Mouse (Mus musculus) heart, embryonic 16.5 days (tissue): Measurements from ENCODE around the gene Nfib. TPM values are rescaled to one million over a fixed set of nuclear protein-coding genes. Genes with fewer than 3 reads are reported as not detected.
A peak's percentile ranks its signal among the peaks of the same experiment; 100 is the strongest.

Source experiments
- ATAC-seq: fragments of 200-750 bp; cut with Nextera tagmentation; replicated peaks from 2 replicates; pipeline ENCODE4 v1.8.0; 2017; ENCODE audit warnings: moderate number of reproducible peaks; ENCODE audit not compliant: insufficient read depth, low FRiP score; ENCODE audit errors: extremely low read depth
- H3K27ac ChIP-seq: fragments of 300-500 bp; sonication (generic); 2 replicates; pipeline ENCODE4 v1.5.1; 2014; ENCODE audit warnings: mild to moderate bottlenecking, low read length, control low read depth, moderate library complexity
- H3K27me3 ChIP-seq: fragments of 300-500 bp; sonication (generic); 2 replicates; pipeline ENCODE4 v1.6.1; 2014; ENCODE audit warnings: low read length, mixed read lengths; ENCODE audit not compliant: control insufficient read depth, insufficient read depth
- H3K36me3 ChIP-seq: fragments of 300-500 bp; sonication (generic); 2 replicates; pipeline ENCODE4 v1.6.1; 2014; ENCODE audit not compliant: control insufficient read depth, insufficient read depth
- H3K4me1 ChIP-seq: fragments of 300-500 bp; sonication (generic); 2 replicates; pipeline ENCODE4 v1.6.1; 2014; ENCODE audit warnings: low read length, mixed read lengths; ENCODE audit not compliant: control insufficient read depth, insufficient read depth
- H3K4me2 ChIP-seq: fragments of 300-500 bp; sonication (generic); 2 replicates; pipeline ENCODE4 v1.6.1; 2014; ENCODE audit warnings: low read depth, mild to moderate bottlenecking, control low read depth, low read length
- H3K4me3 ChIP-seq: fragments of 300-500 bp; sonication (generic); 2 replicates; pipeline ENCODE4 v1.5.1; 2014; ENCODE audit warnings: mild to moderate bottlenecking, control low read depth, low read length
- H3K9ac ChIP-seq: fragments of 300-500 bp; sonication (generic); 2 replicates; pipeline ENCODE4 v1.6.1; 2014; ENCODE audit warnings: low read length, control low read depth
- H3K9me3 ChIP-seq: fragments of 300-500 bp; sonication (generic); replicated peaks from 2 replicates; pipeline ENCODE4 v1.6.1; 2016; ENCODE audit warnings: low read length; ENCODE audit not compliant: control insufficient read depth
- WGBS: fragments of 180-500 bp; shearing (Covaris S2); extraction: QIAGEN DNeasy Blood & Tissue Kit; methylation state at CpG from one replicate; pipeline ENCODE4 v1.1.7; 2014; 5-methylcytosine and 5-hydroxymethylcytosine counted together
- polyA plus RNA-seq: library from polyadenylated mRNA; unstranded; fragments of >200 nt; fragmentation: Nextera tagmentation; extraction: Ambion mirVana; gene quantifications from 2 replicates; pipeline ENCODE4 v1.2.1, GENCODE M21; 2015

Gene Nfib
- polyA plus RNA-seq, 1 experiment from 2014 or later: 56.7 TPM

- H3K9ac ChIP-seq: no peak overlapping the region
- no peaks in the 10 kb centered on the region for H3K9me3 ChIP-seq
- H3K36me3 ChIP-seq: peaks cover 18% of the 10 kb centered on the region
- ATAC-seq: no peak
- no peak overlapping the region for H3K4me3 ChIP-seq
- no peak overlapping the region for H3K4me2 ChIP-seq
- H3K27ac ChIP-seq: no peak overlapping the region
- WGBS: 81% methylated on average over 4 of the region's 4 CpGs
- peaks cover 4% of the 10 kb centered on the region; the same call in 1 of the 2 replicates for H3K4me1 ChIP-seq
- no peaks in the 10 kb centered on the region for H3K27me3 ChIP-seq
Measured at GRCm38 (mm10) chr4:82291174-82291847, 414.2 kb downstream of the Nfib start.

GRCm38 (mm10) chr4:82290623-82291022 is 414.9 kb downstream of the Nfib start:
- no peak overlapping the region for H3K4me2 ChIP-seq
- no peak for ATAC-seq
- 83% methylated on average over 9 of the region's 9 CpGs for WGBS
- H3K9me3 ChIP-seq: no peaks in the 10 kb centered on the region
- no peak overlapping the region for H3K9ac ChIP-seq
- peaks cover 20% of the 10 kb centered on the region for H3K36me3 ChIP-seq
- H3K4me1 ChIP-seq: peaks cover 4% of the 10 kb centered on the region; the same call in 1 of the 2 replicates
- H3K27me3 ChIP-seq: no peaks in the 10 kb centered on the region
- H3K4me3 ChIP-seq: no peak overlapping the region
- H3K27ac ChIP-seq: no peak overlapping the region

GRCm38 (mm10) chr4:82289596-82289995 is 416.0 kb downstream of the Nfib start:
- 63% methylated on average over 7 of the region's 7 CpGs for WGBS
- Histone ChIP-seq H3K4me2 (no peak overlapping the region), H3K27me3 (no peaks in the 10 kb centered on the region), H3K4me3 (no peak overlapping the region), H3K36me3 (peaks cover 17% of the 10 kb centered on the region), H3K27ac (no peak overlapping the region), H3K4me1 (peaks cover 4% of the 10 kb centered on the region; the same call in 1 of the 2 replicates), H3K9ac (no peak overlapping the region), H3K9me3 (no peaks in the 10 kb centered on the region)
- no peak for ATAC-seq

GRCm38 (mm10) chr4:82288138-82288537 is 417.4 kb downstream of the Nfib start:
- Histone ChIP-seq H3K9ac (no peak overlapping the region), H3K36me3 (peaks cover 17% of the 10 kb centered on the region), H3K27me3 (no peaks in the 10 kb centered on the region), H3K4me3 (no peak overlapping the region), H3K4me2 (no peak overlapping the region), H3K27ac (no peak overlapping the region), H3K4me1 (peaks cover 4% of the 10 kb centered on the region; the same call in 1 of the 2 replicates), H3K9me3 (no peaks in the 10 kb centered on the region)
- 55% methylated on average over 2 of the region's 2 CpGs for WGBS
- no peak for ATAC-seq

- Histone ChIP-seq H3K27ac (no peak overlapping the region), H3K4me3 (no peak overlapping the region), H3K4me1 (peaks cover 4% of the 10 kb centered on the region; the same call in 1 of the 2 replicates), H3K27me3 (no peaks in the 10 kb centered on the region), H3K36me3 (peaks cover 14% of the 10 kb centered on the region), H3K9ac (no peak overlapping the region), H3K4me2 (no peak overlapping the region), H3K9me3 (no peaks in the 10 kb centered on the region)
- no peak for ATAC-seq
- 80% methylated on average over 2 of the region's 2 CpGs for whole genome bisulfite sequencing
Measured at GRCm38 (mm10) chr4:82287454-82287853, 418.1 kb downstream of the Nfib start.

- H3K4me2 ChIP-seq: no peak overlapping the region
- no peaks in the 10 kb centered on the region for H3K27me3 ChIP-seq
- H3K4me1 ChIP-seq: peaks cover 4% of the 10 kb centered on the region; the same call in 1 of the 2 replicates
- H3K9me3 ChIP-seq: no peaks in the 10 kb centered on the region
- no peak for ATAC-seq
- peaks cover 13% of the 10 kb centered on the region for H3K36me3 ChIP-seq
- 68% methylated on average over 2 of the region's 2 CpGs for WGBS
- H3K4me3 ChIP-seq: no peak overlapping the region
- no peak overlapping the region for H3K9ac ChIP-seq
- no peak overlapping the region for H3K27ac ChIP-seq
Measured at GRCm38 (mm10) chr4:82286931-82287330, 418.6 kb downstream of the Nfib start.

- WGBS: 85% methylated on average over 6 of the region's 6 CpGs
- ATAC-seq: no peak
- H3K9me3 ChIP-seq: no peaks in the 10 kb centered on the region
- peaks cover 5% of the 10 kb centered on the region; the same call in 1 of the 2 replicates for H3K36me3 ChIP-seq
- H3K9ac ChIP-seq: no peak overlapping the region
- H3K27me3 ChIP-seq: no peaks in the 10 kb centered on the region
- H3K4me3 ChIP-seq: no peak overlapping the region
- H3K4me1 ChIP-seq: no peaks in the 10 kb centered on the region
- no peak overlapping the region for H3K27ac ChIP-seq
- H3K4me2 ChIP-seq: no peak overlapping the region
Measured at GRCm38 (mm10) chr4:82283536-82283935, 422.0 kb downstream of the Nfib start.

- no peak overlapping the region for H3K4me2 ChIP-seq
- H3K27ac ChIP-seq: peak overlapping the region; percentile 62
- ATAC-seq: no peak
- H3K27me3 ChIP-seq: no peaks in the 10 kb centered on the region
- H3K9ac ChIP-seq: no peak overlapping the region
- 55% methylated on average over 2 of the region's 2 CpGs for WGBS
- H3K9me3 ChIP-seq: no peaks in the 10 kb centered on the region
- no peaks in the 10 kb centered on the region for H3K36me3 ChIP-seq
- H3K4me1 ChIP-seq: peaks cover 11% of the 10 kb centered on the region
- no peak overlapping the region for H3K4me3 ChIP-seq
Measured at GRCm38 (mm10) chr4:82275996-82276395, 429.6 kb downstream of the Nfib start.

GRCm38 (mm10) chr4:82273049-82273754 is 432.3 kb downstream of the Nfib start:
- no peak overlapping the region for H3K9ac ChIP-seq
- no peak for ATAC-seq
- H3K4me2 ChIP-seq: no peak overlapping the region
- peak overlapping the region; percentile 77 for H3K27ac ChIP-seq
- no peaks in the 10 kb centered on the region for H3K36me3 ChIP-seq
- peaks cover 13% of the 10 kb centered on the region for H3K4me1 ChIP-seq
- H3K9me3 ChIP-seq: no peaks in the 10 kb centered on the region
- no peak overlapping the region for H3K4me3 ChIP-seq
- 68% methylated on average over 4 of the region's 4 CpGs for WGBS
- H3K27me3 ChIP-seq: no peaks in the 10 kb centered on the region
